Mouse (Mus musculus) 3T3-L1 (cell line): ENCODE measurements around the gene Gm8677.
"Not testable (repeated sequence)": the region's sequence is repeated elsewhere in the genome, so short reads cannot be mapped to it uniquely, and the experiment has no call there.

Source experiments
- DNase-seq: peaks from one replicate; pipeline ENCODE4 v3.0.0-alpha.2; 2015; ENCODE audit warnings: low read depth, low spot score

Gm8677 gene

DNA sequence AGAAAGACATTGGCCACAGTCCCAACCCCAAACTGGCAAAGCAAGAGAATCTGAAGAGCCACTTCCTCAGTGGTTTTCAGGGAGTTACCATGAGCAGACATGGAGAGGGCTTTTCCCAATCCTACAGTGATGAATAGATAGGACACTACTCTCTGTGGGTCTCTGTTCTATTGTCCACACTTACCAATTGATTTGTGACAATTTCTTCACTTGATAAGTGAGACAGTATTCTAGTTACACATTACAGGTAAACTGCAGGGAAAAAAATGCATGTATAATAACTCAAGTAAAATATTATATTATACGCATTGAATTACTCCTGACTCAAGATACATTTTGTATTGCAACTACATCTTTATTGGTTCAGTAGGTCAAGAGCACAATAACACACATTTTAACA is at the start of gene Gm8677:
Gene Gm8677 (minus strand): TSS at position 101 of the 400 bp plus-strand sequence.
- DNase-seq: not testable (repeated sequence)

DNA sequence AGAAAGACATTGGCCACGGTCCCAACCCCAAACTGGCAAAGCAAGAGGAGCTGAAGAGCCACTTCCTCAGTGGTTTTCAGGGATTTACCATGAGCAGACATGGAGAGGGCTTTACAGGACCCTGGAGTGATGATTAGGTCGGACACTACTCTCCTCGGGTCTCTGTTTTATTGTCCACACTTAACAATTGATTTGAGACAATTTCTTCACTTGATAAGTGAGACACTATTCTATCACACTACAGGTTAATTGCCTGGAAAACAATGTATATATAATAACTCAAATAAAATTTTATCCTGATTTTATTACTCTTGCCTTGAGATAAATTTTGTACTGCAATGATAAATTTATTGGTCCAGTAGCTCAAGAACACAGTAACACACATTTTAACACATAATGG is 30.6 kb upstream of the Gm8677 start, which contains the start of gene Gm4201:
Gene Gm4201 (minus strand): TSS at position 101 of the 400 bp plus-strand sequence.
- DNase-seq: not testable (repeated sequence)

DNA sequence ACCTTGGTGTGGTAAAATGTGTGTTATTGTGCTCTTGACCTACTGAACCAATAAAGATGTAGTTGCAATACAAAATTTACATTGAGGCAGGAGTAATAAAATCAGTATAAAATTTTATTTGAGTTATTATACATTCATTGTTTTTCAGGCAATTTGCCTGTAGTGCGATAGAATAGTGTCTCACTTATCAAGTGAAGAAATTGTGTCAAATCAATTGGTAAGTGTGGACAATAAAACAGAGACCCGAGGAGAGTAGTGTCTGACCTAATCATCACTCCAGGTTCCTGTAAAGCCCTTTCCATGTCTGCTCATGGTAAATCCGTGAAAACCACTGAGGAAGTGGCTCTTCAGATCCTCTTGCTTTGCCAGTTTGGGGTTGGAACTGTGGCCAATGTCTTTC is 12.0 kb downstream of the Gm8677 start, which contains the start of gene Vmn1r152:
Gene Vmn1r152 (plus strand): TSS at position 301 of the 400 bp plus-strand sequence.
- DNase-seq: not testable (repeated sequence)

DNA sequence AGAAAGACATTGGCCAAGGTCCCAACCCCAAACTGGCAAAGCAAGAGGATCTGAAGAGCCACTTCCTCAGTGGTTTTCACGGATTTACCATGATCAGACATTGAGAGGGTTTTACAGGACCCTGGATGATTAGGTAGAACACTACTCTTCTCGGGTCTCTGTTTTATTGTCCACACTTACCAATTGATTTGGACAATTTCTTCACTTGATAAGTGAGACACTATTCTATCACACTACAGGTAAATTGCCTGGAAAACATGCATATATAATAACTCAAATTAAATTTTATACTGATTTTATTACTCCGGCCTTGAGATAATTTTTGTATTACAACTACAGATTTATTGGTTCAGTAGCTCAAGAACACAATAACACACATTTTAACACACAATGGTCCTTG is 35.1 kb downstream of the Gm8677 start, which contains the start of gene Vmn1r151:
Gene Vmn1r151 (minus strand): TSS at position 101 of the 400 bp plus-strand sequence.
- not testable (repeated sequence) for DNase-seq
